Mouse (Mus musculus): ENCODE data around the gene Krtap5-5.

- TF ChIP-seq CTCF (conservative IDR thresholded peaks at IDR 0.05; ENCODE audit: insufficient read depth, insufficient read length, low read depth, low read length) (no peak), POLR2A (IDR thresholded peaks at IDR 0.05; ENCODE audit: low read depth, low read length) (no peak)
Observed at GRCm38 (mm10) chr7:142224518-142224917, 5.3 kb downstream of the Krtap5-5 start.
